Mouse (Mus musculus) CH12.LX (cell line): ENCODE measurements around the gene Vti1a. TPM values are rescaled to one million over a fixed set of nuclear protein-coding genes. Genes with fewer than 3 reads are reported as not detected.

ENCODE experiments used
- DNase-seq: peaks from one replicate; pipeline ENCODE4 v3.0.0-alpha.2; 2013; ENCODE audit errors: extremely low read depth
- H3K27ac ChIP-seq: 2 replicates; pipeline ENCODE4 v1.5.1; 2012; ENCODE audit warnings: low read depth, mild to moderate bottlenecking, control low read depth, moderate library complexity; ENCODE audit not compliant: insufficient read depth
- H3K27me3 ChIP-seq: replicated peaks from 2 replicates; pipeline ENCODE3; 2012; ENCODE audit warnings: inconsistent platforms
- H3K36me3 ChIP-seq, 2 experiments: replicated peaks in 1 of 2; 2 replicates each; pipeline versions ENCODE3 to v1.6.1; 2012; ENCODE audit warnings: inconsistent platforms in 1 of 2, low read length in 1 of 2, mild to moderate bottlenecking in 1 of 2, mixed read lengths in 1 of 2, moderate library complexity in 1 of 2; ENCODE audit not compliant: control insufficient read depth in 1 of 2, insufficient read depth in 1 of 2
- H3K4me1 ChIP-seq, 2 experiments: 2 replicates each; pipeline ENCODE4 v1.6.1; 2012; ENCODE audit warnings: inconsistent platforms in 1 of 2, moderate library complexity in 1 of 2; ENCODE audit not compliant: insufficient read depth in 2 of 2, control insufficient read depth in 1 of 2
- H3K4me2 ChIP-seq: 2 replicates; pipeline ENCODE4 v1.6.1; 2012; ENCODE audit warnings: low read depth, mild to moderate bottlenecking, control low read depth; ENCODE audit not compliant: poor library complexity, insufficient read depth, severe bottlenecking
- H3K4me3 ChIP-seq, 3 experiments: fragments of 150-350 bp in 1 of 3; sonication (generic) in 1 of 3; replicated peaks in 1 of 3; 2 replicates each; pipeline versions ENCODE3 to v1.5.1; 2011 to 2012; ENCODE audit warnings: low read depth in 2 of 3, low read length in 2 of 3, mild to moderate bottlenecking in 2 of 3, moderate library complexity in 2 of 3, control low read depth in 1 of 3, improper control_type of control experiment in 1 of 3, inconsistent platforms in 1 of 3, mixed read lengths in 1 of 3; ENCODE audit not compliant: poor library complexity in 1 of 3
- H3K79me2 ChIP-seq: replicated peaks from 2 replicates; pipeline ENCODE4 v1.6.1; 2012; ENCODE audit warnings: mild to moderate bottlenecking, moderate library complexity; ENCODE audit not compliant: control insufficient read depth, poor library complexity, insufficient read depth, severe bottlenecking; ENCODE audit errors: extremely low read depth
- H3K9ac ChIP-seq: 2 replicates; pipeline ENCODE4 v1.6.1; 2012; ENCODE audit warnings: low read depth, mild to moderate bottlenecking, control low read depth, moderate library complexity; ENCODE audit not compliant: insufficient read depth
- H3K9me3 ChIP-seq: replicated peaks from 2 replicates; pipeline ENCODE3; 2012; ENCODE audit warnings: low read length, inconsistent platforms, mixed read lengths
- BHLHE40 ChIP-seq: IDR thresholded peaks from 2 replicates; pipeline ENCODE4 v1.6.1; 2011; ENCODE audit warnings: mild to moderate bottlenecking, low read depth, low read length, improper control_type of control experiment
- CTCF ChIP-seq, 2 experiments: IDR thresholded peaks in 1 of 2; conservative IDR thresholded peaks in 1 of 2; 2 replicates each; pipeline ENCODE4 v1.5.1; 2011 to 2012; ENCODE audit warnings: low read depth in 2 of 2, low read length in 2 of 2, improper control_type of control experiment in 1 of 2, inconsistent platforms in 1 of 2, mild to moderate bottlenecking in 1 of 2, moderate library complexity in 1 of 2
- E2F4 ChIP-seq: IDR thresholded peaks from 2 replicates; pipeline ENCODE4 v1.6.1; 2011; ENCODE audit warnings: low read depth, low read length, improper control_type of control experiment; ENCODE audit not compliant: insufficient replicate concordance
- ELF1 ChIP-seq: IDR thresholded peaks from 2 replicates; pipeline ENCODE4 v1.6.1; 2014; ENCODE audit warnings: low read depth, mild to moderate bottlenecking, inconsistent platforms, low read length, improper control_type of control experiment
- ETS1 ChIP-seq: conservative IDR thresholded peaks from 2 replicates; pipeline ENCODE4 v1.6.1; 2012; ENCODE audit warnings: low read depth, mild to moderate bottlenecking, inconsistent platforms, low read length, improper control_type of control experiment, moderate library complexity
- JUND ChIP-seq: conservative IDR thresholded peaks from 2 replicates; pipeline ENCODE4 v1.6.1; 2011; ENCODE audit warnings: low read depth, low read length, improper control_type of control experiment
- MAFK ChIP-seq: IDR thresholded peaks from 2 replicates; pipeline ENCODE4 v1.6.1; 2011; ENCODE audit warnings: low read length, improper control_type of control experiment; ENCODE audit not compliant: insufficient replicate concordance
- MEF2A ChIP-seq: IDR thresholded peaks from 2 replicates; pipeline ENCODE4 v1.6.1; 2014; ENCODE audit warnings: low read depth, mild to moderate bottlenecking, inconsistent platforms, low read length, improper control_type of control experiment, borderline replicate concordance
- NRF1 ChIP-seq: IDR thresholded peaks from 2 replicates; pipeline ENCODE4 v1.6.1; 2014; ENCODE audit warnings: low read depth, mild to moderate bottlenecking, inconsistent platforms, low read length, improper control_type of control experiment, moderate library complexity
- POLR2A ChIP-seq: IDR thresholded peaks from 2 replicates; pipeline ENCODE4 v1.6.1; 2011; ENCODE audit warnings: low read depth, mild to moderate bottlenecking, improper control_type of control experiment, low read length
- POLR2AphosphoS2 ChIP-seq: IDR thresholded peaks from 2 replicates; pipeline ENCODE4 v1.6.1; 2011; ENCODE audit warnings: low read depth, low read length, improper control_type of control experiment
- RAD21 ChIP-seq: IDR thresholded peaks from 2 replicates; pipeline ENCODE4 v1.6.1; 2011; ENCODE audit warnings: low read depth, mild to moderate bottlenecking, low read length, improper control_type of control experiment, moderate library complexity
- RCOR1 ChIP-seq: conservative IDR thresholded peaks from 2 replicates; pipeline ENCODE4 v1.6.1; 2012; ENCODE audit warnings: low read depth, mild to moderate bottlenecking, inconsistent platforms, low read length, improper control_type of control experiment
- SIN3A ChIP-seq: IDR thresholded peaks from 2 replicates; pipeline ENCODE4 v1.6.1; 2012; ENCODE audit warnings: low read length, improper control_type of control experiment, inconsistent platforms
- SMC3 ChIP-seq: IDR thresholded peaks from 2 replicates; pipeline ENCODE4 v1.6.1; 2011; ENCODE audit warnings: low read depth, low read length, improper control_type of control experiment
- USF1 ChIP-seq: IDR thresholded peaks from 2 replicates; pipeline ENCODE4 v1.6.1; 2014; ENCODE audit warnings: low read depth, mild to moderate bottlenecking, inconsistent platforms, low read length, improper control_type of control experiment
- USF2 ChIP-seq: conservative IDR thresholded peaks from 2 replicates; pipeline ENCODE4 v1.6.1; 2011; ENCODE audit warnings: low read depth, low read length, improper control_type of control experiment
- ZC3H11A ChIP-seq: IDR thresholded peaks from 2 replicates; pipeline ENCODE4 v1.6.1; 2012; ENCODE audit warnings: low read depth, mild to moderate bottlenecking, inconsistent platforms, low read length, improper control_type of control experiment
- ZMIZ1 ChIP-seq: IDR thresholded peaks from 2 replicates; pipeline ENCODE4 v1.6.1; 2012; ENCODE audit warnings: low read depth, mild to moderate bottlenecking, inconsistent platforms, low read length, improper control_type of control experiment
- dilution Hi-C: fragments of 300-500 bp; cut with MboI; formaldehyde crosslinking; loops from 2 replicates; pipeline ENCODE4 v1.14.3; 2020; ENCODE audit warnings: low sequenced_read_pairs; ENCODE audit not compliant: extremely low pct_unique_long_range_greater_than_20kb, extremely low pct_ligation_motif_present
- in situ Hi-C: fragments of 300-500 bp; cut with MboI; formaldehyde crosslinking; loops from 3 replicates; pipeline ENCODE4 v1.14.3; 2019; ENCODE audit warnings: low sequenced_read_pairs, low pct_ligation_motif_present, low pct_unique_long_range_greater_than_20kb, mixed read lengths
- polyA plus RNA-seq: library from polyadenylated mRNA; unstranded; fragments of >175 nt; gene quantifications from 2 replicates; pipeline ENCODE4 v1.2.1, GENCODE M21; 2012; ENCODE audit warnings: low read depth; ENCODE audit not compliant: insufficient read length
- total RNA-seq, 2 experiments: library from RNA; depleted of rRNA; stranded (reverse); fragments of 300-350 nt in 1 of 2; fragments of >200 nt in 1 of 2; gene quantifications; 2 replicates each; pipeline ENCODE4 v1.2.3; 2012 to 2014

The Vti1a gene
- total and polyA plus RNA-seq, 3 experiments, result 22.3 to 27.6 (median 23.5) TPM

GRCm38 (mm10) chr19:55414050-55414449 lies 98.0 kb downstream of the Vti1a start:
- dilution Hi-C loops, result no loop called here
- H3K36me3 ChIP-seq, result peaks cover 0 to 22% of the 10 kb centered on the region in 2 experiments

GRCm38 (mm10) chr19:55418756-55419155 lies 102.7 kb downstream of the Vti1a start:
- Histone ChIP-seq H3K4me3 (no peak overlapping the region), H3K36me3 (peaks cover 0 to 41% of the 10 kb centered on the region in 2 experiments), H3K27ac (no peak overlapping the region), H3K4me2 (no peak overlapping the region), H3K27me3 (no peaks in the 10 kb centered on the region), H3K79me2 (no peaks in the 10 kb centered on the region), H3K9me3 (no peaks in the 10 kb centered on the region), H3K9ac (no peak overlapping the region), H3K4me1 (peaks cover 4% of the 10 kb centered on the region in 2 experiments; a peak in 2 of 4 replicates)
- dilution Hi-C loops (no loop called here), in situ Hi-C loops (no loop called here)
- DNase-seq, result no peak
- no peak for TF ChIP-seq NRF1
- TF ChIP-seq ZMIZ1, result no peak
- TF ChIP-seq ETS1, result no peak

More at GRCm38 (mm10) chr19:55414050-55414449, 98.0 kb downstream of the Vti1a start:
- no peak overlapping the region for H3K4me2 ChIP-seq
- no peak overlapping the region for H3K9ac ChIP-seq
- H3K9me3 ChIP-seq, result no peaks in the 10 kb centered on the region
- H3K4me1 ChIP-seq, result no peaks in the 10 kb centered on the region
- peak; percentile 53 for DNase-seq
- H3K4me3 ChIP-seq, result no peak overlapping the region
- no peaks in the 10 kb centered on the region for H3K79me2 ChIP-seq
- H3K27me3 ChIP-seq, result no peaks in the 10 kb centered on the region
- no peak overlapping the region for H3K27ac ChIP-seq
- in situ Hi-C loops, result no loop called here
- peak; percentile 75 for TF ChIP-seq SMC3
- no peak for TF ChIP-seq E2F4
- peak; percentile 74 for TF ChIP-seq ELF1
- TF ChIP-seq RAD21, result peak; percentile 88
- peak; percentile 37 to 77 for TF ChIP-seq CTCF (conservative IDR thresholded peaks at IDR 0.05 in 1 of 2, IDR thresholded peaks at IDR 0.05 in 1 of 2; ENCODE audit: low read depth in 2 of 2, low read length in 2 of 2)
- no peak for TF ChIP-seq ZC3H11A
- TF ChIP-seq MEF2A, result no peak

GRCm38 (mm10) chr19:55419961-55420360 lies 103.9 kb downstream of the Vti1a start:
- no peaks in the 10 kb centered on the region for H3K27me3 ChIP-seq
- H3K27ac ChIP-seq, result no peak overlapping the region
- peaks cover 0 to 43% of the 10 kb centered on the region in 2 experiments for H3K36me3 ChIP-seq
- H3K4me2 ChIP-seq, result no peak overlapping the region
- in situ Hi-C loops, result no loop called here
- H3K79me2 ChIP-seq, result no peaks in the 10 kb centered on the region
- H3K9me3 ChIP-seq, result no peaks in the 10 kb centered on the region
- H3K9ac ChIP-seq, result no peak overlapping the region
- DNase-seq, result no peak
- TF ChIP-seq BHLHE40 (no peak), USF1 (no peak), ETS1 (no peak), POLR2AphosphoS2 (no peak), POLR2A (no peak), USF2 (no peak), MEF2A (no peak), NRF1 (no peak), ZMIZ1 (no peak), RCOR1 (no peak), SIN3A (no peak), JUND (no peak), CTCF (conservative IDR thresholded peaks at IDR 0.05 in 1 of 2, IDR thresholded peaks at IDR 0.05 in 1 of 2; ENCODE audit: low read depth in 2 of 2, low read length in 2 of 2) (no peak), ZC3H11A (no peak), MAFK (no peak)
- TF ChIP-seq, all 38 proteins: peak for 0
- no peak overlapping the region for H3K4me3 ChIP-seq
- dilution Hi-C loops, result no loop called here
- peaks cover 4% of the 10 kb centered on the region in 2 experiments; a peak in 2 of 4 replicates for H3K4me1 ChIP-seq
